Mouse (Mus musculus): ENCODE data around the gene Mif.
A peak's percentile ranks its signal among the peaks of the same experiment; 100 is the strongest.
"Not testable (repeated sequence)": the region's sequence is repeated elsewhere in the genome, so short reads cannot be mapped to it uniquely, and the experiment has no call there.

Gene Mif

DNA sequence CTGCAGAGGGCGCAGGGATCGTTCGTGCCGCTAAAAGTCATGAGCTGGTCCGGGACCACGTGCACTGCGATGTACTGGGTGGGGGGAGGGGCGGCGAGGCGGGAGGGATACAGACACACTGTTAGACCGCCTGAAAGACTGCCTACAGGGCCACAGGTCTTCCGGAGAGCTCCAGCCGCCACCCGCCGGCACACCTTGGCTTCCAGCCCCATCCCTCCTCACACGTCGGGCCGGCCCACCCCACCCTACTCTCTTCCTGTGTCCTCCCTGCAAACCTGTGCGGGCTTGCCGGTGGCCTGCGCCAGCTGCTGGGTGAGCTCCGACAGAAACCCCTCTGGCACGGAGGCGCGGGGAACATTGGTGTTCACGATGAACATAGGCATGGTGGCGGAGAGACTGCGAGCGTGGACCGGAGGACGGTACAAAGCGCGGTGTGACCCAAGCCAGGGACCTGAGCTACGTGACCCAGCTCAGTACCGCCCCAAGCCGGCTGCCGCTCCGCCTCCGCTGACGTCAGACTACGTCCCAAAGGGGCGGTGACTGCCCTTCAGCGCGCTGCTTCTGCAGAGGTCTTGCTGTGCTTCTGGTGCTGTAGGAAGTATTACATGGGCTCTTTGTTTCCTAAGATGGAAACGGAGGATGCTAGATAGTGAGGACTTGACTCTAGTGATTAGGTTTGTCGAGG, at the start of gene Mif:
Gene Mif (minus strand): TSS at position 455 of the 685 bp plus-strand sequence.
- peak; percentile 85 for DNase-seq

DNA sequence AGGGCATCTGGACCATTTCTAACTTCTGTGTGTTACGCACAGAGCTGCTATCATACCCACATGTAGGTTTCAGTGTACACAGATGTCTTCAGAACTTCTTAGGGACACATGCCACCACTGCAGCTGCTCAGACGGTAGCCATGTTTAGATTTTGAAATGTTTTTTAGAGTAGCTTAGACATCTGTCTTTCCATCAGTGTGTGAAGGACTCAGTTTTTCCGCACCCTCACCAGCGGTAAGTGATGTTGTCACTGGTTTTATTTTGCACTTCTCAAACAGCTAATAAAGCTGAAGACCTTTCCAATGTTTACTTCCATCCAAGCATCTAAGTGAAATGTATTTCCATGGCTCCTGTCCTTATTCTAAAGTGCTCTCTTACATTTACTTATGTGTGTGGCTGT, 46.8 kb upstream of the Mif start:
- DNase-seq, result no peak

DNA sequence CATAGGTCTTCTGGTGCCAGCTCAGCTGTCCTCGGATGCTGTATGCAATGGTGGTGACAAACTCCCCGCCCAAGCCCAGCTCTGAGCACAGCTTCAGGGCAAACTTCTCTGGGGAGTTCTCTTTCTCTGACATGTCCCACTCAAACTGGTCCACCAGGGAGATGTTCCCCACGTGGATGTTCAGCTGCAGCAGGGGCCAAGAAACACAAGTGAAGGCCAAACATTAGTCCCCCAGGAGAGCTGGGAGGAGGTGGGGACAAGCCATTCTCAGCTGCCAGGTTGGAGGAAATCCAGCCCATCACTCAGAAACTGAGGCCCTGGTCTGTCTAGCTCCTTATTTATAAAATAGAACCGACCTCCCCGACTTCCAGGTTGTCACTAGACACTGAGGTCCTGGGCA, 44.4 kb upstream of the Mif start:
- no peak for DNase-seq

DNA sequence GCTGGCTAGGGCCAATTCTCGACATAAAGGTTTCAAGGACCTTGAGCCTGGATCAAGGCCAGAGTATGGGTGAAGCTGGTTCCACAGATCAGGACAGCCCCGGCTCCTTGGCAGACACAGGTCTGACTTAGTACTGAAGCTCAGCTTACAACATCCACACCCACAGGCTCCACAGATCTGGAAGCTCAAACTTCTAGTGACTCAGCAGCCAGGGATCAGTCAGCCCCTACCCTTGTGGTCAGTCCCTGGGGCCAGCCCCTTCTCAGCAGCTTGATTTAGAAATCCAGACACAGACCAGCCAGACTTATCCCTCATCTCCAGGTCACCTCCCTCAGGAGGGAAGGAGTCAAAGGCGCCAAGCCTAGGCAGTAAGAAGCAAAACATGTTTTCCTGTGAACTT, 38.8 kb upstream of the Mif start:
- no peak for DNase-seq

DNA sequence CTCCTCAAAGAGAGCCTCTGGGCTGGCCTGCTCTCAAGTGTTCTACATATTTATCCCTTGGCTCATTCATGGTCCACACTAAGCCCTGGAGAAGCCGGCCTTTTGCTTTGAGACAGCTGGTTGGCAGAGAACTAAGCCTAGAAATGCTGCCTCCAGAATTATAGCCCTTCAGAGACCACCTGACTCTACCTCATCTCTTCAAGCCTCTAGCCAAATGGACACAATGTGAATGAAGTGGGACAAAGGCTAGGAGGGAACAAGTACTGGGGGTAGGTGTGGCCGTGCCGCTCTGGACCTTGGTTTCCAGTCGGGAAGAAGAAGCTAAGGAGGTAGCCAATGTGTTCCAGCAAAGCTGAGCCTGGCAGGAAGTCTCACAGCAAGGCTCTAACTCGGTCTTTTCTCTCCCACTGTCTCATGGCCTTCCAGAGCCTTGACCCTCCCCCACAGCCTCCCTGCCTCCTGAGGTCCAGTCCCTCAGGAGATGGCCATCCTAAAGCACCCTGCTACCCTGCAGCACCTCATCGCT, 38.1 kb upstream of the Mif start:
- no peak for DNase-seq

DNA sequence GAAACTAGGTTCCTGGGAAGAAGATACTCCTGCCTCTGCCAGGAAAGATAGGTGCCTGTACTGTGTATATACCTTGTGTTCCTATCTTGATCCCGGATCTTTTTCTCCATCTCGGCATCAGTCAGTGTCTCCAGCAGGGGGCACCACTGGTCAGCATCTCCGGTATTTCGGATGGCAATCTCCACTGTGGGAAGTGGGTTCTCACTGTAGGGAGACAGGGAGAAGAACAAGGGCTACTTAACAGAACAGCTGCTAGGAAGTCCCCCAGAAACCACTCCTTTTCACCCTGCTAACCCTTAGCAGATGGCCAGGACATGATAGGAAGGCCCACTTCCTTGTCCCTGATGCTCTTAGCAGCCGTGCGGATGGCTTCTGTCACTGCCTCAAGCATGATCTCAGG, 37.3 kb upstream of the Mif start:
- no peak for DNase-seq

DNA sequence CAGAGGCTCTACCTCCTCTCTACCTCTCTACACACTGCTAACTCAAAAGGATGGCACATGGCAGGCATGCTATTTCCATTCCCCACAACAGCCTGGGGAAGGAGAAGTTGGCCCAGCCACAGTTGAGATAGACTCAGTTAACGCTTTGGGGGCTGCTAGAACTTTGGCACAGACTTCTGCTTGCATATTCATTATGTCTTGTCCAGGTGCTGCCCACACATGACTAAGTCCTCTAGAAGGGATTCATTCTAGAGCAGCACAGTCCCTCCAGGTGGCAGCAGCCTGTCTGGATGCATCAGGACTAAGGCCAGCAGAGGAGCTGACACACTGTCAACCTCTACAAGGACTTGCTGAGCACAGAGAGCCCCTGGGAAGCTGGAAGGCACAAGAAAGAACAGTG, 36.2 kb upstream of the Mif start:
- peak; percentile 60 for DNase-seq

DNA sequence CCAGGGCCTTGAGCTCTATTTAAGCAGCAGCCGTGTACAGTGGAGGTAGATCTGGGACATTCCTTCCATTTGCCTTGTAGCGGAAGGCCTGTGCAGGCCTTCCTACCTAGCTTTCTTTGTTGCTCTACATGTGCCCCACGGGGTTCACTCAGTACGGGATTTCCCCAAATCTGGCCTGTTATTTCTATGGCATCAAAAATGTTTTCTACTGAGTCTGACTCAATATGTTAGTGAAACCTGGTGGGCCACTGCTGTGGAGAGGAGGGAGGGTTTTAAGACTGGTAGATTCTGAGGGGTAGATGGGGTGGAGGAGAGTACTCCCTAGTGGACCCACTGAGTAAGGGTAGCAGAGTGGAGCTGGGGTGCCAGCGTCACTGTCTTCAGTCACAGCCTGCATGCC, 35.7 kb upstream of the Mif start:
- no peak for DNase-seq

DNA sequence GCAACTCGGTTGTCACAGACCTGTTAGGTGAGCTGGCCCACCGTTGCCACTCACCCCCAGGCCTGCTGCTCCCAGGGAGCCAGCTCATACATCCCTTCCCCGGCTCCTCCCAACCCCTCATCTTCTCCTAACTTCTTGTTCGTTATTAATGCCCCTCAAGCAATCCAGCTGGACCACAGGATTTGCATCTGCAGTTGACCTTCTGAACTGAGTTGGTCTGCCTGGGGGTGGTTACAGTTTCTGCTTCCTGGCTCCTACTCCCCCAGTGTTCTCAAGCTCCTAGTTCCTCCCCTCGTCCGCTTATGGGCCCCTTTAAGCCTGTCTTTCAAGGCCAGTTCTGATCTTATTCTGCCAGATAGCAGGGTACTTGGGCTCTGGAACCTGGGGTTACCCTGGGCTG, 34.6 kb upstream of the Mif start:
- no peak for DNase-seq

DNA sequence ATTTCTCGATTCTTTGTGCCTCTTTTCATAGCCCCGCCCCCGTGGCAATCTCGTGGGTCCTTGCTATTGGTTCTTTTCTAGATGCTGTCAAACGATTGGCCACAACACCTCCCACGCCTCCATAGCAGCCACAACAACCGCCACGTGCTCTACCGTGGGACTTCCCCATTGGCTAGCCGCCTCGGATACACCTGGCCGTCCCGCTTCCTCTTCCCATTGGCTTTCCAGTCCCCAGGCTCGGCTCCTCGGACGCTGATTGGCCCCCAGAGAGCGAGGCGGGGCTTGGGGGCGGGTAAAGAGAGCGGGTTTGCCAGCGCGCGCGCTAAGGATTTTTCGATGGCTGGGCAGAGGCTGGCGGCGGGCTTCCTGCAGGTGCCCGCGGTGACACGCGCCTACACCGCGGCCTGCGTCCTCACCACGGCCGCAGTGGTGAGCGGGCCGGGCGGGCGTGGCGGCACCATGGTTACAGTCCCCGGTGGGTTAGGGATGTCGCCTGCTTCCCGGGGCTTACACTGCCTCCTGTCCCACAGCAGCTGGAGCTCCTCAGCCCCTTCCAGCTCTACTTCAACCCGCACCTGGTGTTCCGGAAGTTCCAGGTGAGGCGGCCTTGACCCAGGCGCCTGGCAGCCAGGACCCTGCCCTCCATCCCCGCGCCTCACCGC, 33.2 kb upstream of the Mif start, which contains the start of gene Derl3:
Gene Derl3 (plus strand): TSS at position 325 of the 662 bp plus-strand sequence.
- DNase-seq, result peak; percentile 95

DNA sequence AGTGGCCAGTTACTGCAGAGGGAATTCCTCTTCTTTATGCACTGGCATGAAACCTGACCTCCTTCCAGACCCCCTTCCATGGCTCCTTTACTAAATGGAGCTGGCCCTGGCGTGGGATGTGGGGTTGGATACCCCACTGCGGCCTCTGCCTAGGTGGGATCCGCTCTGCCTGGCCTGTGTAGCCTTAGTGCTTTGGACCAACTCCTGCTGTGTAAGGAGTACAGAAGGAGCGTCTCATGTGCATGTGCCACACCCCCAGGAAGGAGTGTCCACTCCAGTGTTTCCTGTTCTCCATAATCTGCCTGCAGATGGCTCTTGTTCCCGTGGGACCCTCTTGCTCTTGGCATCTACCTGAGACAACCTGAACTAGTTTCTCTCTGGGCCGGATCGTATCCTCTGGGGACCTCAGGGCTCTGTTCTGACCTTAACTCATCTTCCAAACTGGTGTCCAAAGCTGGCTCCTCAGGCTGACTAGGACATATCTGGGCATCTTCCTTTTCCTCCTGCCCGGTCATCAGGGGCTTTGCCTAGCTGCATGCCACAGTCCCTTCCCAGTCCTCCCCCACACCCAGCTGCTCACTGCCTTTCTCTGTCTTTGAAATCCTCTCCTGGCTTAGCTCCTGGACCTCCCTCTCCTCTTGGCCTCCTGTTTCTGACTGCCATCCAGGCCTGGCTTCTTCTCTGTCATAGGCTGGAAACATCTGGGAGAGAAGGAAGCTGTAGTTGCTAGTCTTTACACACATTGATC, 29.5 kb upstream of the Mif start:
- no peak for DNase-seq

DNA sequence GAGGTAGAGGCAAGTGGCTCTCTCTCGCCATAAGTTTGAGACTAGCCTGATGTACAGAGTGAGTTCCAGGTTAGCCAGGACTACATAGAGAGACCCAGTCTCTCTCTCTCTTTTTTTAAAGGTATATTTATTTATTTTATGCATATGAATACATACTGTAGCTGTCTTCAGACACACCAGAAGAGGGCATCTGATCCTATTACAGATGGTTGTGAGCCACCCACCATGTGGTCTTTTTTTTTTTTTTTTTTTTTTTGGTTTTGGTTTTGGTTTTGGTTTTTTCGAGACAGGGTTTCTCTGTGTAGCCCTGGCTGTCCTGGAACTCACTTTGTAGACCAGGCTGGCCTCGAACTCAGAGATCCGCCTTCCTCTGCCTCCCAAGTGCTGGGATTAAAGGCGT, 27.5 kb upstream of the Mif start:
- DNase-seq, result not testable (repeated sequence)

DNA sequence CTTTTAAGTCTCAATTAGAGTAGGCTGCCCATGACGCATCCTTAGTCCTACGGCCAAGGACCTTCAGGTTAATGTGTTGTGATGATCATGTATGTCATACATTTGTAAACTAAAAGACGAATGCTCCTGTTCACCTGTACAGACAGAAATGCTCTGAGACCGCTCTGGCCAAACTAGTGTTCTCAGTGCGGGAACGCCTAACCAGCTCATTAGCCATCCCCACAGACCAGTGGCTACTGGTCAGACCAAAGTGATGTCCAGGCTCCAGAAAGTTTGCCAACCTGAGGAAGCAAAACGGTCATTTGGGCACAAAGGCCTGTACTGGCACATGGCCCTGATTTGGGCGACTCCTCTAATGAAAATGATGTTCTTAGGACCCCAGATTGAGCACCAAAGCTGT, 24.7 kb upstream of the Mif start:
- no peak for DNase-seq

DNA sequence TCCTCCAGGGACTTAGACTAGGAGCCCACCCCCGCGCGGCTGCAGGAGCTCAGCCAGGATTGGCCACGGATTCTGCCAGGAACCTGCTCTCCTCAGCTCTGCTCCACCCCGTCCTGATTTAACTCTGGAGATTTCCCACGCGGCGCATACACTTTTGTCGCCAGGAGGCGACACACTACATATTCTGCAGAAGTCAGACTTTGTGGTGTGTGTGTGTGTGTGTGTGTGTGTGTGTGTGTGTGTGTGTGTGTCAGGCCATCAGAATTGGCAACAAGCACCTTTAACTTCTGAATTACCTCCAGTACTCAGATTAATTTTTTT, 23.2 kb upstream of the Mif start:
- peak; percentile 74 for DNase-seq

DNA sequence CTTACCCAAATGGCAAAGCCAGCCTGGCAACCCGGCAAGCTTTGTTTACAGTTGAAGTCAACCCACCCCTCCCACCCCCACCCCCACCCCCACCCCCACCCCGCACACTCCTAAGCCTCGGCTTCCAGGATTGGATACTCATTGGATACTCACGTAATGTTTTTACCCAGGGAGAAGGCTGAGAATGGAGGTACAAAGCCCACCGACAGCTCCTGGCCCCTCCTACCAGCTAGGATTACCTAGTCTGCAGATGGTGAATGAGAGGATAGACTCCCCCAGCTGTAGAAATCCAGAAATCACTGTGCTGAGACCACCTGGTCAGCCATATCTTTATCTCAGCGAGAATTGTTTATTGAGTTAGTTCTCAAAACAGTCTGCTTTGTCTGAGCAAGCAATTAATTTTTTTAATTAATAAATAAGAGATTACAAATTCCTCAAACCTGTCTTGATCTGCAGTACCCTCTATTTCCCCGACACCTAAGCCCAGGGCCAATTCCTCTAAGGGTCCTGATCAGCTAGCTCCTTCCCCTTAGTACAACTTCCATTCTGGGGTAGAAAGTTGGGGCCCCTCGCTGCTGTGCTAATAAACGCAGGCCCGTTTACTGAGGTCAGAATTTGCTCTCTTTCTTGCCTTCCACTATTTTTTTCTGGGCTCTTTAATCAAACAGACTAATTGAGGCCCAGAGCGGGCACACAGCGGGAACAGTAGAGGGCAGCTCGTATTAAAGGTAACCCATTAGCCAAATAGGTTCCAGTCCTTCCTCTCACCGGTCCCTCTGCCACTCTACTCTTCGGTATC, 22.6 kb upstream of the Mif start:
- DNase-seq, result no peak

DNA sequence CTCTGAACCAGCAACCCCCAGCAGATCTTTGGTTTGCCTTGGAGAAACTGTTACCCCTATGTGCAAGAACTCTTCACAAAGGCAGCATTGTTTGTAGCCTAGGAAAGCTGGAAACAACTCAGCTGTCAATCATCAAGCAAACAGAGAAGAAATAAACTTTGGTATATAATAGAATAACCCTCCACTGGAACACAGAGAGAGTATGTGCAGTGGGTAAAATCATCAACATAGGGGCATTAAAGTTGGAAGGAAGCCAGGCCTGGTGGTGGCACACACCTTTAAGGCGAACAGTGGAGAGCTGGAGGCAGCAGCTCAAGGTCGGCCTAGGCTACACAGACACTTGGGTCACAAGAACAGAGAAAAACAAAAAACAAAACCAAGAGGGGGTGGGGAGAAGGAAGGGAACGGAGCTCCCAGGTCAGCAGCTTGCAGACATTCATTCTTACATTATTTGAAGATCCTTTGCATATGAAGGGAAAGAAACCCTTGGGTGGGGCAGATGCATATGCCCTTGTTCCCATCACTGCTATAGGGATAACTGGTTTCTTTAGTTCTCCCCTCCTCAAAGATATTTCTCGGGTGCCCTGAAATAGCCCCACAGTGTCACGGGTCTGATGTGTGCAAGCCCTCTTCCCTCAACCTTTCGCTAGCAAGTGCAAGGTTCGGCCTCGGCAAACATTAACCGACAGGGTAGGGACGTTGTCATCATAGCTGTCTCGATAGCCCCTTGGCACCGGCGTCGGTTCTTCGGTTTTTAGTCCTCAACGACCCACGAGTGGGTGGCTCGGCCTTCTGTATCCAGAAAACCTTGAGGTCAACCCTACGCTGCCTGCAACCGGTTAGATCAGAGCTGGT, 21.8 kb upstream of the Mif start:
- DNase-seq, result no peak

DNA sequence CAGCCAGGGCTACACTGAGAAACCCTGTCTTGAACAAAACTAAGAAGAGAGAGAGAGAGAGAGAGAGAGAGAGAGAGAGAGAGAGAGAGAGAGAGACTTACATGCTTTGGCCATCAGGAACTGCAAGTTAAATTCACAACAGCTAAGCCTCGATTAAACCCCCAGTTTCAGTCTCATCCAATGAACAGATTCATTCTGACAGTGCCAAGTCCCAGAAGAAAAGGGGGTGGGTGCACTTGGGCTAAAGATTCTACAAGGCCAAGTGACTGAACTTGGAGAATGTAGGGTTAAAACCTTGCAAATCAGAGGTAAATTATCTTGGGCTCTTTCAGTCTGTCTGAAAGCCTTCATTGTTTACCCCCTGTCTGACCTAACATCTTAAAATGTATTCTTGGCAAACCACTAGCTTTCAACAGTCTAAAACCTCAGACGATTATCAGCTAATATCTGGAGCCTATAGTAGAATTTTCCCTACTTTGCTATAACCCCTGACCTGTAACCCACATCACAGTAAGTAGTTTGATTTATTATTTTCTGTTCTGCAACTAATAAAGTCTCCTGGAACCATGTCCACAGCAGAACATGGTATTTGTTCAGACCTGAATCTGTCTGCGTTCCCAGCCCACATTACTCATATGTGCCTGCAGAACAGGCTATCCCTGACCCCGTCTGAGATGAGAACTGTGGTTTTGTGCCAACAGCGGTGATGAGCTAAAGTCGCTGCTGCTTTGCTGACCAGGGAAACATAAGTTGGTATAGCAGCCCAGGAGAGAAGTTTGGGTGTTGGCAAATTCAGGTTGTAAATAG, 20.9 kb upstream of the Mif start:
- no peak for DNase-seq

DNA sequence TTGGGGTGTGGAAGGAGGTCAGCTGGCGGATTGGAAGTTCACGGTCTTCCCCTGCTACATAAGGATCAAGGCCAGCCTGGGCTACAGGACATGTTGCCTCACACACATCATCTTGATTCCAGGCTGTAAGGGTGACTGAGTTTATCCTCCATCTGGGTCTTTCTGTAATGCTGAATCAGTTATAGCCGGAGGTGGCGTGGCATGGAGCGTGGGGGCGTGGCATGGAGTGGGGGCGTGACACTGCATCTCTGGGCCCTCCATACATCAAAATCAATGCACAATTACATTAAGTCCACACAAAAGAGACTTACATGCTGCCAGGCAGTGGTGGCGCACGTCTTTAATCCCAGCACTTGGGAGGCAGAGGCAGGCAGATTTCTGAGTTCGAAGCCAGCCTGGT, 20.3 kb upstream of the Mif start:
- no peak for DNase-seq

DNA sequence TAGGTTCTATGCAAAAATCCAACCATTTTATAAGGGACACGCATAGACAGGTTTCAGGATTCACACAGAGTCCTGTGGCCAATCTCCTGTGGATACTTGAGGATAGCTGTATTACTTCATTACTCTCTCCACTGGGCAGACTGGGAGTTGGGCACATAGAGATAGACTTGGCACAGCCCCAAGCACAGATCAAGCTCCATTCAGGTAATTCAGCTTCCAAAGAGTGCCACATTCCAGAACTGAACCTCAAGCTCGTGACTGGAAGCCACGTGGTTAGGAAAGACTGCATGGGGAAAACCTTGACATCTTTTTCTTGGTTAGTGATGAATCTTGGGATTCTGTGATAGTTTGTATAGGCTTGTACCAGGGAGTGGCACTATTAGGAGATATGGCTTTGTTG, 18.8 kb upstream of the Mif start:
- no peak for DNase-seq

DNA sequence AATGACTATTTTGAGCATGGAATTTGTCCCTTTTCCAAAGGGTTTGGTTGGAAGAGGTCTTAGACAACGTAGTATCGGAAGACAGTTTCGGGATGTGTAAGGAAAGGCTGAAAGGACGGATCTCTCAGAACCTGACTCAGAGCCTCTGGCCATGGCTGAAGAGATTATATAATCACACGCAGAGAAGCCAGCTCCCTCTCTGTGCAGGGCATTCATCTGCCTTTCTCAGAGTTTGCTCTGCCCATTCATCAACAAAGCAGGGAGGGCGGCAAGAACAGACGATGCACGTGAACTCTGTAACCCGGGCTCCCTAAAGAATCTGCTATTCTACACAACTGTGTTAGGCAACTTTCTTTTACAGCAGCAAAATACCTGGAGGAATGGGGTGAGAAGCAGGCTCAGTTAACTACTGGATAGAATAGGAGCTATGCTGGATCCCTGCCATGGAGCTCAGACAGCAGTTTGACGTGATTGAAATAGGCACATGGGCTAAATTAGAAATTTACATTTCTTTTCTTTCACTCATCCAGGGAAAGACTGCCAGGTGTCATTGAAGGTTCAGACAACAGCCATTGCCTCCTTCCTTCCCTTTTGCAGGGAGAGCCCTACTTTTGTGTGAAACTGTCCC, 13.6 kb upstream of the Mif start:
- no peak for DNase-seq

Data from right cerebral cortex, postnatal 25 days (tissue).